Mouse (Mus musculus): ENCODE measurements around the gene Rbms1. TPM values are rescaled to one million over a fixed set of nuclear protein-coding genes. Genes with fewer than 3 reads are reported as not detected.

Gene Rbms1
- polyA plus RNA-seq, 1 experiment: 252 TPM

GRCm38 (mm10) chr2:60786289-60786688 lies 176.7 kb downstream of the Rbms1 start:
- TF ChIP-seq CTCF (IDR thresholded peaks at IDR 0.05; ENCODE audit: insufficient read depth, low read length) (no peak), POLR2A (IDR thresholded peaks at IDR 0.05; ENCODE audit: borderline replicate concordance, extremely low read depth, low read depth, low read length) (no peak)
- WGBS: 69% methylated on average over 10 of the region's 10 CpGs
- H3K4me1 ChIP-seq (ENCODE audit: control insufficient read depth, insufficient read depth, low read length): no peaks in the 10 kb centered on the region
- no peak overlapping the region for H3K4me3 ChIP-seq (replicated peaks; ENCODE audit: extremely low read depth, low read depth, low read length)
- DNase-seq: no peak

- DNase-seq: no peak
- WGBS: 17% methylated on average over 3 of the region's 3 CpGs
- H3K4me3 ChIP-seq (replicated peaks; ENCODE audit: extremely low read depth, low read depth, low read length): no peak overlapping the region
- TF ChIP-seq POLR2A (IDR thresholded peaks at IDR 0.05; ENCODE audit: borderline replicate concordance, extremely low read depth, low read depth, low read length): no peak
- TF ChIP-seq CTCF (IDR thresholded peaks at IDR 0.05; ENCODE audit: insufficient read depth, low read length): no peak
- peaks cover 12% of the 10 kb centered on the region for H3K4me1 ChIP-seq (ENCODE audit: control insufficient read depth, insufficient read depth, low read length)
Measured at GRCm38 (mm10) chr2:60774501-60774900, 188.5 kb downstream of the Rbms1 start.

- 68% methylated on average over 5 of the region's 5 CpGs for WGBS
- Histone ChIP-seq H3K4me1 (ENCODE audit: control insufficient read depth, insufficient read depth, low read length) (peaks cover 12% of the 10 kb centered on the region), H3K4me3 (replicated peaks; ENCODE audit: extremely low read depth, low read depth, low read length) (no peak overlapping the region)
- DNase-seq: peak; percentile 48
- TF ChIP-seq CTCF (IDR thresholded peaks at IDR 0.05; ENCODE audit: insufficient read depth, low read length): no peak
- TF ChIP-seq POLR2A (IDR thresholded peaks at IDR 0.05; ENCODE audit: borderline replicate concordance, extremely low read depth, low read depth, low read length): no peak
Measured at GRCm38 (mm10) chr2:60773592-60773991, 189.4 kb downstream of the Rbms1 start.

GRCm38 (mm10) chr2:60766420-60766819 lies 196.6 kb downstream of the Rbms1 start:
- 68% methylated on average over 8 of the region's 8 CpGs for WGBS
- Histone ChIP-seq H3K4me3 (replicated peaks; ENCODE audit: extremely low read depth, low read depth, low read length) (no peak overlapping the region), H3K4me1 (ENCODE audit: control insufficient read depth, insufficient read depth, low read length) (no peaks in the 10 kb centered on the region; the same call in 1 of the 2 replicates)
- DNase-seq: no peak
- no peak for TF ChIP-seq POLR2A (IDR thresholded peaks at IDR 0.05; ENCODE audit: borderline replicate concordance, extremely low read depth, low read depth, low read length)

GRCm38 (mm10) chr2:60756218-60756617 lies 206.8 kb downstream of the Rbms1 start:
- no peak for DNase-seq
- 83% methylated on average over 9 of the region's 9 CpGs for WGBS
- no peak overlapping the region for H3K4me3 ChIP-seq (replicated peaks; ENCODE audit: extremely low read depth, low read depth, low read length)
- no peaks in the 10 kb centered on the region for H3K4me1 ChIP-seq (ENCODE audit: control insufficient read depth, insufficient read depth, low read length)
- TF ChIP-seq CTCF (IDR thresholded peaks at IDR 0.05; ENCODE audit: insufficient read depth, low read length): no peak
- TF ChIP-seq POLR2A (IDR thresholded peaks at IDR 0.05; ENCODE audit: borderline replicate concordance, extremely low read depth, low read depth, low read length): no peak

GRCm38 (mm10) chr2:60755101-60755500 lies 207.9 kb downstream of the Rbms1 start:
- TF ChIP-seq CTCF (IDR thresholded peaks at IDR 0.05; ENCODE audit: insufficient read depth, low read length) (no peak), POLR2A (IDR thresholded peaks at IDR 0.05; ENCODE audit: borderline replicate concordance, extremely low read depth, low read depth, low read length) (no peak)
- no peak for DNase-seq
- Histone ChIP-seq H3K4me1 (ENCODE audit: control insufficient read depth, insufficient read depth, low read length) (no peaks in the 10 kb centered on the region), H3K4me3 (replicated peaks; ENCODE audit: extremely low read depth, low read depth, low read length) (no peak overlapping the region)
- WGBS: 90% methylated on average over 7 of the region's 7 CpGs

- DNase-seq: no peak
- WGBS: 87% methylated on average over 9 of the region's 9 CpGs
- Histone ChIP-seq H3K4me3 (replicated peaks; ENCODE audit: extremely low read depth, low read depth, low read length) (no peak overlapping the region), H3K4me1 (ENCODE audit: control insufficient read depth, insufficient read depth, low read length) (no peaks in the 10 kb centered on the region)
- TF ChIP-seq CTCF (IDR thresholded peaks at IDR 0.05; ENCODE audit: insufficient read depth, low read length) (no peak), POLR2A (IDR thresholded peaks at IDR 0.05; ENCODE audit: borderline replicate concordance, extremely low read depth, low read depth, low read length) (no peak)
Measured at GRCm38 (mm10) chr2:60751274-60751673, 211.7 kb downstream of the Rbms1 start.

GRCm38 (mm10) chr2:60750591-60750990 lies 212.4 kb downstream of the Rbms1 start:
- TF ChIP-seq POLR2A (IDR thresholded peaks at IDR 0.05; ENCODE audit: borderline replicate concordance, extremely low read depth, low read depth, low read length): no peak
- no peak for TF ChIP-seq CTCF (IDR thresholded peaks at IDR 0.05; ENCODE audit: insufficient read depth, low read length)
- no peak for DNase-seq
- Histone ChIP-seq H3K4me1 (ENCODE audit: control insufficient read depth, insufficient read depth, low read length) (no peaks in the 10 kb centered on the region), H3K4me3 (replicated peaks; ENCODE audit: extremely low read depth, low read depth, low read length) (no peak overlapping the region)
- WGBS: 79% methylated on average over 3 of the region's 3 CpGs

GRCm38 (mm10) chr2:60748585-60748984 lies 214.4 kb downstream of the Rbms1 start:
- Histone ChIP-seq H3K4me3 (replicated peaks; ENCODE audit: extremely low read depth, low read depth, low read length) (no peak overlapping the region), H3K4me1 (ENCODE audit: control insufficient read depth, insufficient read depth, low read length) (no peaks in the 10 kb centered on the region)
- WGBS: 67% methylated on average over 1 of the region's 1 CpGs
- DNase-seq: no peak
- 0 out of 2 replicates have a peak, but pooled peaks have one; percentile 9 for TF ChIP-seq CTCF (IDR thresholded peaks at IDR 0.05; ENCODE audit: insufficient read depth, low read length)
- no peak for TF ChIP-seq POLR2A (IDR thresholded peaks at IDR 0.05; ENCODE audit: borderline replicate concordance, extremely low read depth, low read depth, low read length)

- WGBS: 35% methylated on average over 3 of the region's 3 CpGs
- Histone ChIP-seq H3K4me3 (replicated peaks; ENCODE audit: extremely low read depth, low read depth, low read length) (no peak overlapping the region), H3K4me1 (ENCODE audit: control insufficient read depth, insufficient read depth, low read length) (no peaks in the 10 kb centered on the region)
- DNase-seq: peak; percentile 31
- TF ChIP-seq CTCF (IDR thresholded peaks at IDR 0.05; ENCODE audit: insufficient read depth, low read length) (no peak), POLR2A (IDR thresholded peaks at IDR 0.05; ENCODE audit: borderline replicate concordance, extremely low read depth, low read depth, low read length) (no peak)
Measured at GRCm38 (mm10) chr2:60747590-60747989, 215.4 kb downstream of the Rbms1 start.
